ENCODE assay signal across 9 mouse cellular contexts in genomic region chr11:54060316-54060715, GRCm38 (mm10). TPM values are rescaled to one million over a fixed set of nuclear protein-coding genes. Genes with fewer than 3 reads are reported as not detected.
DNase-seq lines count a peak whose midpoint lies in the region; ATAC-seq lines count a peak whose summit lies in the region.
"Had no signal": no experiment of that assay in that cellular context is flagged by ENCODE, and none has a peak within 500 bp of the region (broad histone marks: within the 10 kb centered on the region; RNA-seq: fewer than 3 reads in every experiment).

No protein-coding gene starts in this region.

- peak; percentile 90 for DNase-seq in 3T3-L1 (ENCODE audit: low read depth, low spot score)
- peak; percentile 70 for DNase-seq in embryo, embryonic 10 days (ENCODE audit: low spot score)
- DNase-seq in heart, postnatal 25 days (ENCODE audit: low spot score): peak; percentile 60
- peak; percentile 63 to 78 for DNase-seq in urinary bladder, postnatal 36 days (ENCODE audit: low spot score in 2 of 2)
- DNase-seq in layer of hippocampus, adult 9-10 months (ENCODE audit: low spot score): no peak
- no peak for DNase-seq in midbrain, embryonic 14.5 days
- DNase-seq in left cerebral cortex, adult 18-20 months (ENCODE audit: low spot score in 2 of 2): no peak

- H3K4me1 ChIP-seq in limb, embryonic 13.5 days: peaks cover 90% of the 10 kb centered on the region
- peaks cover 12% of the 10 kb centered on the region; the same call in 1 of the 2 replicates for H3K4me1 ChIP-seq in midbrain, embryonic 14.5 days (ENCODE audit: control insufficient read depth, insufficient read depth, low read length)

- no peak overlapping the region for H3K4me3 ChIP-seq in limb, embryonic 13.5 days
- H3K4me3 ChIP-seq in midbrain, embryonic 14.5 days (replicated peaks; ENCODE audit: low read depth, low read length): no peak overlapping the region
- H3K4me3 ChIP-seq: liver, embryonic 15.5 days had no signal

- peak overlapping the region; percentile 43 for H3K9ac ChIP-seq in limb, embryonic 13.5 days
- H3K9ac ChIP-seq in midbrain, embryonic 14.5 days (replicated peaks; ENCODE audit: low read length): no peak overlapping the region
- H3K9ac ChIP-seq: liver, embryonic 15.5 days had no signal

- ATAC-seq in limb, embryonic 13.5 days (ENCODE audit: low FRiP score, low read depth): peak; percentile 73
- ATAC-seq in midbrain, embryonic 14.5 days (ENCODE audit: low FRiP score, low TSS enrichment): no peak

- no peaks in the 10 kb centered on the region for H3K27me3 ChIP-seq in limb, embryonic 13.5 days
- no peaks in the 10 kb centered on the region for H3K27me3 ChIP-seq in midbrain, embryonic 14.5 days (ENCODE audit: control insufficient read depth, insufficient read depth, low read length)

- peak overlapping the region; percentile 42; the same call in 1 of the 2 replicates for H3K4me2 ChIP-seq in limb, embryonic 13.5 days (replicated peaks)
- H3K4me2 ChIP-seq in midbrain, embryonic 14.5 days (ENCODE audit: low read length): no peak overlapping the region
- H3K4me2 ChIP-seq: liver, embryonic 15.5 days had no signal

- H3K36me3 ChIP-seq in limb, embryonic 13.5 days: peaks cover 41% of the 10 kb centered on the region
- H3K36me3 ChIP-seq in midbrain, embryonic 14.5 days (ENCODE audit: control insufficient read depth, insufficient read depth, low read length): no peaks in the 10 kb centered on the region
- H3K36me3 ChIP-seq: liver, embryonic 15.5 days had no signal

- no peaks in the 10 kb centered on the region for H3K9me3 ChIP-seq in limb, embryonic 13.5 days
- no peaks in the 10 kb centered on the region for H3K9me3 ChIP-seq in midbrain, embryonic 14.5 days (ENCODE audit: control insufficient read depth, low read length)
- H3K9me3 ChIP-seq: liver, embryonic 15.5 days had no signal

- 3% methylated on average over 9 of the region's 9 CpGs for WGBS in limb, embryonic 13.5 days
- 63% methylated on average over 9 of the region's 9 CpGs for WGBS in midbrain, embryonic 14.5 days

- peak overlapping the region; percentile 90 for H3K27ac ChIP-seq in limb, embryonic 13.5 days
- H3K27ac ChIP-seq in midbrain, embryonic 14.5 days (replicated peaks; ENCODE audit: low read depth, low read length): no peak overlapping the region
- H3K27ac ChIP-seq: liver, embryonic 15.5 days had no signal

- intact Hi-C loops in heart, postnatal 25 days (cut with DNase I): no loop called here

RNA-seq across cellular contexts. Expression of gene Pdlim4, which starts 8.5 kb away (rescaled TPM):
- total RNA-seq in heart, postnatal 25 days (2021): 10 to 100 TPM; 34.4 to 42.1 TPM
- 162 and 169 TPM in 2 replicates for polyA plus RNA-seq in limb, embryonic 13.5 days (2015; fragmentation: Nextera tagmentation; extraction: Ambion mirVana)
- 21.4 and 25.0 TPM in 2 replicates for polyA plus RNA-seq in midbrain, embryonic 14.5 days (2014; fragmentation: Nextera tagmentation; extraction: Ambion mirVana)
- 10 to 100 TPM; 13.5 to 14.5 TPM for total RNA-seq in left cerebral cortex, adult 18-20 months (2021)

RNA-seq across cellular contexts. Expression of gene Slc22a4, which starts 32.4 kb away (rescaled TPM):
- 1 to 10 TPM; 5.0 to 5.7 TPM for total RNA-seq in heart, postnatal 25 days (2021)
- polyA plus RNA-seq in limb, embryonic 13.5 days (2015; fragmentation: Nextera tagmentation; extraction: Ambion mirVana): 1.6 TPM in 2 replicates
- 2.5 TPM in 2 replicates for polyA plus RNA-seq in midbrain, embryonic 14.5 days (2014; fragmentation: Nextera tagmentation; extraction: Ambion mirVana)
- total RNA-seq in left cerebral cortex, adult 18-20 months (2021): 1 to 10 TPM; 6.7 to 7.1 TPM

RNA-seq across cellular contexts. Expression of gene P4ha2, which starts 39.6 kb away (rescaled TPM):
- 10 to 100 TPM; 56.6 to 61.7 TPM for total RNA-seq in heart, postnatal 25 days (2021)
- polyA plus RNA-seq in limb, embryonic 13.5 days (2015; fragmentation: Nextera tagmentation; extraction: Ambion mirVana): 81.3 and 84.9 TPM in 2 replicates
- 6.5 and 10.5 TPM in 2 replicates for polyA plus RNA-seq in midbrain, embryonic 14.5 days (2014; fragmentation: Nextera tagmentation; extraction: Ambion mirVana)
- total RNA-seq in left cerebral cortex, adult 18-20 months (2021): 10 to 100 TPM; 22.8 to 24.3 TPM

Comparison
In these comparisons a context has a peak if more than half of its experiments do, and no peak if none do; other contexts are left out.
1. DNase-seq: peak in 3T3-L1 (single experiment), embryo, embryonic 10 days (single experiment), heart, postnatal 25 days (single experiment) and urinary bladder, postnatal 36 days (2 of 2); none in layer of hippocampus, adult 9-10 months (single experiment), midbrain, embryonic 14.5 days (single experiment) and left cerebral cortex, adult 18-20 months (0 of 2).